Mouse (Mus musculus): ENCODE measurements around the gene Prss53. TPM values are rescaled to one million over a fixed set of nuclear protein-coding genes. Genes with fewer than 3 reads are reported as not detected.

Prss53 gene
- polyA plus RNA-seq, 1 experiment from 2014 or later = 1.8 TPM

GRCm38 (mm10) chr7:127929923-127930322 is 39.2 kb upstream of the Prss53 start, which contains the start of gene Prss8:
Gene Prss8, minus strand, starts transcription at chr7:127930104.
- peaks cover 29% of the 10 kb centered on the region for H3K4me1 ChIP-seq (ENCODE audit: control insufficient read depth, insufficient read depth, low read length)
- no peaks in the 10 kb centered on the region for H3K9me3 ChIP-seq (replicated peaks; ENCODE audit: control insufficient read depth, low read length)
- H3K4me2 ChIP-seq (ENCODE audit: low read depth, low read length) = peak within 1 kb of the TSS; percentile 43
- no peaks in the 10 kb centered on the region for H3K27me3 ChIP-seq (ENCODE audit: control insufficient read depth, insufficient read depth, low read length)
- peak within 1 kb of the TSS; percentile 59 for H3K4me3 ChIP-seq (replicated peaks; ENCODE audit: low read length)
- peak within 1 kb of the TSS; percentile 75 for H3K9ac ChIP-seq (ENCODE audit: low read length)
- peak within 1 kb of the TSS; percentile 89 for H3K27ac ChIP-seq (ENCODE audit: low read length)
- H3K36me3 ChIP-seq (ENCODE audit: control insufficient read depth, insufficient read depth, low read length) = peaks cover 6% of the 10 kb centered on the region
- WGBS = 19% methylated on average over 6 of the region's 6 CpGs
- ATAC-seq (ENCODE audit: insufficient read depth, low FRiP score) = peak; percentile 45; the same call in 1 of the 2 replicates

GRCm38 (mm10) chr7:127928596-127928995 is 37.8 kb upstream of the Prss53 start:
- peaks cover 6% of the 10 kb centered on the region for H3K36me3 ChIP-seq (ENCODE audit: control insufficient read depth, insufficient read depth, low read length)
- peak overlapping the region; percentile 43 for H3K4me2 ChIP-seq (ENCODE audit: low read depth, low read length)
- H3K27ac ChIP-seq (ENCODE audit: low read length) = peak overlapping the region; percentile 89
- peak overlapping the region; percentile 75 for H3K9ac ChIP-seq (ENCODE audit: low read length)
- H3K9me3 ChIP-seq (replicated peaks; ENCODE audit: control insufficient read depth, low read length) = no peaks in the 10 kb centered on the region
- peak overlapping the region; percentile 59 for H3K4me3 ChIP-seq (replicated peaks; ENCODE audit: low read length)
- ATAC-seq (ENCODE audit: insufficient read depth, low FRiP score) = no peak
- no peaks in the 10 kb centered on the region for H3K27me3 ChIP-seq (ENCODE audit: control insufficient read depth, insufficient read depth, low read length)
- H3K4me1 ChIP-seq (ENCODE audit: control insufficient read depth, insufficient read depth, low read length) = peaks cover 21% of the 10 kb centered on the region
- 37% methylated on average over 5 of the region's 5 CpGs for WGBS

- WGBS = 83% methylated on average over 11 of the region's 11 CpGs
- Histone ChIP-seq H3K4me1 (ENCODE audit: control insufficient read depth, insufficient read depth, low read length) (peaks cover 12% of the 10 kb centered on the region), H3K9ac (ENCODE audit: low read length) (peak overlapping the region; percentile 75; the same call in 1 of the 2 replicates)
Measured at GRCm38 (mm10) chr7:127927726-127928125, 37.0 kb upstream of the Prss53 start.

GRCm38 (mm10) chr7:127926846-127927245 is 36.1 kb upstream of the Prss53 start:
- H3K9ac ChIP-seq (ENCODE audit: low read length) = peak overlapping the region; percentile 58
- H3K27ac ChIP-seq (ENCODE audit: low read length) = peak overlapping the region; percentile 95

More at GRCm38 (mm10) chr7:127927726-127928125, 37.0 kb upstream of the Prss53 start:
- Histone ChIP-seq H3K27me3 (ENCODE audit: control insufficient read depth, insufficient read depth, low read length) (no peaks in the 10 kb centered on the region), H3K36me3 (ENCODE audit: control insufficient read depth, insufficient read depth, low read length) (peaks cover 6% of the 10 kb centered on the region), H3K4me3 (replicated peaks; ENCODE audit: low read length) (peak overlapping the region; percentile 59), H3K27ac (ENCODE audit: low read length) (peak overlapping the region; percentile 56), H3K4me2 (ENCODE audit: low read depth, low read length) (peak overlapping the region; percentile 43), H3K9me3 (replicated peaks; ENCODE audit: control insufficient read depth, low read length) (no peaks in the 10 kb centered on the region)
- no peak for ATAC-seq (ENCODE audit: insufficient read depth, low FRiP score)

GRCm38 (mm10) chr7:127926066-127926465 is 35.3 kb upstream of the Prss53 start:
- no peaks in the 10 kb centered on the region for H3K27me3 ChIP-seq (ENCODE audit: control insufficient read depth, insufficient read depth, low read length)
- peaks cover 6% of the 10 kb centered on the region for H3K36me3 ChIP-seq (ENCODE audit: control insufficient read depth, insufficient read depth, low read length)
- H3K4me1 ChIP-seq (ENCODE audit: control insufficient read depth, insufficient read depth, low read length) = peaks cover 6% of the 10 kb centered on the region
- H3K9me3 ChIP-seq (replicated peaks; ENCODE audit: control insufficient read depth, low read length) = no peaks in the 10 kb centered on the region
- peak overlapping the region; percentile 58 for H3K9ac ChIP-seq (ENCODE audit: low read length)
- no peak overlapping the region for H3K4me3 ChIP-seq (replicated peaks; ENCODE audit: low read length)
- ATAC-seq (ENCODE audit: insufficient read depth, low FRiP score) = no peak
- WGBS = 71% methylated on average over 8 of the region's 8 CpGs
- H3K4me2 ChIP-seq (ENCODE audit: low read depth, low read length) = peak overlapping the region; percentile 43; the same call in 1 of the 2 replicates
- H3K27ac ChIP-seq (ENCODE audit: low read length) = peak overlapping the region; percentile 95

More at GRCm38 (mm10) chr7:127926846-127927245, 36.1 kb upstream of the Prss53 start:
- H3K4me3 ChIP-seq (replicated peaks; ENCODE audit: low read length) = peak overlapping the region; percentile 59; the same call in 1 of the 2 replicates
- peaks cover 6% of the 10 kb centered on the region for H3K36me3 ChIP-seq (ENCODE audit: control insufficient read depth, insufficient read depth, low read length)
- ATAC-seq (ENCODE audit: insufficient read depth, low FRiP score) = no peak
- 78% methylated on average over 11 of the region's 11 CpGs for WGBS
- peaks cover 14% of the 10 kb centered on the region for H3K4me1 ChIP-seq (ENCODE audit: control insufficient read depth, insufficient read depth, low read length)
- H3K4me2 ChIP-seq (ENCODE audit: low read depth, low read length) = peak overlapping the region; percentile 43; the same call in 1 of the 2 replicates
- H3K27me3 ChIP-seq (ENCODE audit: control insufficient read depth, insufficient read depth, low read length) = no peaks in the 10 kb centered on the region
- no peaks in the 10 kb centered on the region for H3K9me3 ChIP-seq (replicated peaks; ENCODE audit: control insufficient read depth, low read length)

- H3K4me2 ChIP-seq (ENCODE audit: low read depth, low read length) = peak overlapping the region; percentile 43; the same call in 1 of the 2 replicates
- H3K27me3 ChIP-seq (ENCODE audit: control insufficient read depth, insufficient read depth, low read length) = no peaks in the 10 kb centered on the region
- peak; percentile 85 for ATAC-seq (ENCODE audit: insufficient read depth, low FRiP score)
- peaks cover 6% of the 10 kb centered on the region for H3K36me3 ChIP-seq (ENCODE audit: control insufficient read depth, insufficient read depth, low read length)
- peak overlapping the region; percentile 95 for H3K27ac ChIP-seq (ENCODE audit: low read length)
- H3K9ac ChIP-seq (ENCODE audit: low read length) = peak overlapping the region; percentile 58; the same call in 1 of the 2 replicates
- WGBS = 51% methylated on average over 5 of the region's 5 CpGs
- H3K9me3 ChIP-seq (replicated peaks; ENCODE audit: control insufficient read depth, low read length) = no peaks in the 10 kb centered on the region
- H3K4me3 ChIP-seq (replicated peaks; ENCODE audit: low read length) = no peak overlapping the region
- peaks cover 5% of the 10 kb centered on the region for H3K4me1 ChIP-seq (ENCODE audit: control insufficient read depth, insufficient read depth, low read length)
Measured at GRCm38 (mm10) chr7:127925252-127925651, 34.5 kb upstream of the Prss53 start.

GRCm38 (mm10) chr7:127923714-127924113 is 32.9 kb upstream of the Prss53 start:
- Histone ChIP-seq H3K4me2 (ENCODE audit: low read depth, low read length) (no peak overlapping the region), H3K9ac (ENCODE audit: low read length) (peak overlapping the region; percentile 40; the same call in 1 of the 2 replicates), H3K4me1 (ENCODE audit: control insufficient read depth, insufficient read depth, low read length) (peaks cover 5% of the 10 kb centered on the region), H3K36me3 (ENCODE audit: control insufficient read depth, insufficient read depth, low read length) (peaks cover 6% of the 10 kb centered on the region), H3K4me3 (replicated peaks; ENCODE audit: low read length) (no peak overlapping the region), H3K27me3 (ENCODE audit: control insufficient read depth, insufficient read depth, low read length) (no peaks in the 10 kb centered on the region), H3K27ac (ENCODE audit: low read length) (peak overlapping the region; percentile 79), H3K9me3 (replicated peaks; ENCODE audit: control insufficient read depth, low read length) (no peaks in the 10 kb centered on the region)
- WGBS = 70% methylated on average over 5 of the region's 5 CpGs
- ATAC-seq (ENCODE audit: insufficient read depth, low FRiP score) = no peak

- ATAC-seq (ENCODE audit: insufficient read depth, low FRiP score) = no peak
- peak overlapping the region; percentile 79 for H3K27ac ChIP-seq (ENCODE audit: low read length)
- peaks cover 6% of the 10 kb centered on the region for H3K36me3 ChIP-seq (ENCODE audit: control insufficient read depth, insufficient read depth, low read length)
- H3K4me2 ChIP-seq (ENCODE audit: low read depth, low read length) = no peak overlapping the region
- H3K4me3 ChIP-seq (replicated peaks; ENCODE audit: low read length) = no peak overlapping the region
- H3K27me3 ChIP-seq (ENCODE audit: control insufficient read depth, insufficient read depth, low read length) = no peaks in the 10 kb centered on the region
- peaks cover 5% of the 10 kb centered on the region for H3K4me1 ChIP-seq (ENCODE audit: control insufficient read depth, insufficient read depth, low read length)
- H3K9ac ChIP-seq (ENCODE audit: low read length) = no peak overlapping the region
- 57% methylated on average over 6 of the region's 6 CpGs for WGBS
- H3K9me3 ChIP-seq (replicated peaks; ENCODE audit: control insufficient read depth, low read length) = no peaks in the 10 kb centered on the region
Measured at GRCm38 (mm10) chr7:127922451-127923275, 31.9 kb upstream of the Prss53 start.

- Histone ChIP-seq H3K9me3 (replicated peaks; ENCODE audit: control insufficient read depth, low read length) (no peaks in the 10 kb centered on the region), H3K27ac (ENCODE audit: low read length) (no peak overlapping the region), H3K9ac (ENCODE audit: low read length) (no peak overlapping the region), H3K27me3 (ENCODE audit: control insufficient read depth, insufficient read depth, low read length) (no peaks in the 10 kb centered on the region), H3K4me2 (ENCODE audit: low read depth, low read length) (no peak overlapping the region), H3K4me3 (replicated peaks; ENCODE audit: low read length) (no peak overlapping the region), H3K36me3 (ENCODE audit: control insufficient read depth, insufficient read depth, low read length) (peaks cover 5% of the 10 kb centered on the region), H3K4me1 (ENCODE audit: control insufficient read depth, insufficient read depth, low read length) (peaks cover 5% of the 10 kb centered on the region)
- no peak for ATAC-seq (ENCODE audit: insufficient read depth, low FRiP score)
- WGBS = 59% methylated on average over 8 of the region's 8 CpGs
Measured at GRCm38 (mm10) chr7:127921516-127921915, 30.7 kb upstream of the Prss53 start.

Measured in stomach, embryonic 16.5 days (tissue).